Mouse (Mus musculus): ENCODE results near the gene Grm5. TPM values are rescaled to one million over a fixed set of nuclear protein-coding genes. Genes with fewer than 3 reads are reported as not detected.

Gene Grm5
- total RNA-seq, 2 experiments from 2014 or later: 184 to 189 TPM

- DNase-seq (ENCODE audit: low spot score in 2 of 2): no peak
Measured at GRCm38 (mm10) chr7:88130488-88130849, 546.5 kb downstream of the Grm5 start.

GRCm38 (mm10) chr7:88159542-88160241 is 575.7 kb downstream of the Grm5 start:
- DNase-seq (ENCODE audit: low spot score in 2 of 2): no peak

GRCm38 (mm10) chr7:88161586-88161985 is 577.6 kb downstream of the Grm5 start:
- DNase-seq (ENCODE audit: low spot score in 2 of 2): no peak

Other genes with a start within 250 kb of the Grm5 start
- gene Tyr, start 90.7 kb upstream of the Grm5 start, total RNA-seq (2021): not detected

Measured in left cerebral cortex, adult 18-20 months (tissue).